Mouse (Mus musculus): Measurements from ENCODE around the gene Ccndbp1. TPM values are rescaled to one million over a fixed set of nuclear protein-coding genes. Genes with fewer than 3 reads are reported as not detected.
A peak's percentile ranks its signal among the peaks of the same experiment; 100 is the strongest.
"Not testable (repeated sequence)": the region's sequence is repeated elsewhere in the genome, so short reads cannot be mapped to it uniquely, and the experiment has no call there.

The Ccndbp1 gene
- polyA plus RNA-seq, 1 experiment from 2014 or later, result 41.6 TPM

- Histone ChIP-seq H3K9me3 (no peaks in the 10 kb centered on the region), H3K36me3 (no peaks in the 10 kb centered on the region), H3K4me1 (no peaks in the 10 kb centered on the region), H3K4me2 (replicated peaks) (peak within 1 kb of the TSS; percentile 72), H3K4me3 (peak within 1 kb of the TSS; percentile 67), H3K27ac (no peak within 1 kb of the TSS), H3K27me3 (0 out of 2 replicates have a peak, but pooled peaks cover 3% of the 10 kb centered on the region), H3K9ac (peak within 1 kb of the TSS; percentile 56)
- 2% methylated on average over 62 of the region's 71 CpGs for WGBS
- peak; percentile 52; the same call in 1 of the 2 replicates for ATAC-seq (ENCODE audit: insufficient number of reproducible peaks, insufficient read depth, low FRiP score, low TSS enrichment)
Observed at GRCm38 (mm10) chr2:120976990-120977925, 30.9 kb upstream of the Ccndbp1 start, which contains the start of gene Tmem62. Gene Tmem62, plus strand, starts transcription at chr2:120977017.

GRCm38 (mm10) chr2:120977926-120978692 is 30.1 kb upstream of the Ccndbp1 start:
- Histone ChIP-seq H3K27ac (no peak overlapping the region), H3K4me3 (peak overlapping the region; percentile 67), H3K4me2 (replicated peaks) (peak overlapping the region; percentile 72), H3K9ac (0 out of 2 replicates have a peak overlapping the region, but pooled peaks have one; percentile 56), H3K27me3 (0 out of 2 replicates have a peak, but pooled peaks cover 3% of the 10 kb centered on the region), H3K36me3 (no peaks in the 10 kb centered on the region), H3K4me1 (no peaks in the 10 kb centered on the region), H3K9me3 (no peaks in the 10 kb centered on the region)
- no peak for ATAC-seq (ENCODE audit: insufficient number of reproducible peaks, insufficient read depth, low FRiP score, low TSS enrichment)
- 79% methylated on average over 8 of the region's 8 CpGs for WGBS

GRCm38 (mm10) chr2:120978693-120979037 is 29.5 kb upstream of the Ccndbp1 start:
- Histone ChIP-seq H3K27me3 (0 out of 2 replicates have a peak, but pooled peaks cover 3% of the 10 kb centered on the region), H3K4me2 (replicated peaks) (no peak overlapping the region), H3K4me1 (no peaks in the 10 kb centered on the region), H3K4me3 (no peak overlapping the region), H3K9ac (no peak overlapping the region), H3K9me3 (no peaks in the 10 kb centered on the region), H3K27ac (no peak overlapping the region), H3K36me3 (no peaks in the 10 kb centered on the region)
- 58% methylated on average over 2 of the region's 2 CpGs for WGBS
- ATAC-seq (ENCODE audit: insufficient number of reproducible peaks, insufficient read depth, low FRiP score, low TSS enrichment), result no peak

GRCm38 (mm10) chr2:120979819-120980218 is 28.4 kb upstream of the Ccndbp1 start:
- ATAC-seq (ENCODE audit: insufficient number of reproducible peaks, insufficient read depth, low FRiP score, low TSS enrichment), result no peak
- Histone ChIP-seq H3K36me3 (no peaks in the 10 kb centered on the region), H3K27ac (no peak overlapping the region), H3K4me3 (no peak overlapping the region), H3K9me3 (no peaks in the 10 kb centered on the region), H3K4me1 (no peaks in the 10 kb centered on the region), H3K4me2 (replicated peaks) (no peak overlapping the region), H3K9ac (no peak overlapping the region), H3K27me3 (0 out of 2 replicates have a peak, but pooled peaks cover 3% of the 10 kb centered on the region)
- WGBS, result 97% methylated on average over 1 of the region's 1 CpGs

- no peaks in the 10 kb centered on the region for H3K4me1 ChIP-seq
- no peak overlapping the region for H3K9ac ChIP-seq
- no peak overlapping the region for H3K27ac ChIP-seq
- no peaks in the 10 kb centered on the region for H3K9me3 ChIP-seq
- H3K4me2 ChIP-seq (replicated peaks), result no peak overlapping the region
- 67% methylated on average over 2 of the region's 2 CpGs for whole genome bisulfite sequencing
- H3K36me3 ChIP-seq, result no peaks in the 10 kb centered on the region
- 0 out of 2 replicates have a peak, but pooled peaks cover 2% of the 10 kb centered on the region for H3K27me3 ChIP-seq
- no peak overlapping the region for H3K4me3 ChIP-seq
- ATAC-seq (ENCODE audit: insufficient number of reproducible peaks, insufficient read depth, low FRiP score, low TSS enrichment), result no peak
Observed at GRCm38 (mm10) chr2:120980861-120981260, 27.3 kb upstream of the Ccndbp1 start.

- H3K9ac ChIP-seq, result no peak overlapping the region
- no peaks in the 10 kb centered on the region for H3K9me3 ChIP-seq
- WGBS, result 15% methylated on average over 2 of the region's 2 CpGs
- H3K4me3 ChIP-seq, result no peak overlapping the region
- no peak overlapping the region for H3K4me2 ChIP-seq (replicated peaks)
- no peaks in the 10 kb centered on the region for H3K27me3 ChIP-seq
- H3K27ac ChIP-seq, result no peak overlapping the region
- no peaks in the 10 kb centered on the region for H3K36me3 ChIP-seq
- no peak for ATAC-seq (ENCODE audit: insufficient number of reproducible peaks, insufficient read depth, low FRiP score, low TSS enrichment)
- H3K4me1 ChIP-seq, result no peaks in the 10 kb centered on the region
Observed at GRCm38 (mm10) chr2:120983611-120984010, 24.6 kb upstream of the Ccndbp1 start.

- Histone ChIP-seq H3K4me1 (no peaks in the 10 kb centered on the region), H3K9ac (no peak overlapping the region), H3K4me2 (replicated peaks) (no peak overlapping the region), H3K27ac (no peak overlapping the region), H3K36me3 (no peaks in the 10 kb centered on the region), H3K4me3 (no peak overlapping the region), H3K27me3 (no peaks in the 10 kb centered on the region), H3K9me3 (no peaks in the 10 kb centered on the region)
- no peak for ATAC-seq (ENCODE audit: insufficient number of reproducible peaks, insufficient read depth, low FRiP score, low TSS enrichment)
- WGBS, result 89% methylated on average over 1 of the region's 1 CpGs
Observed at GRCm38 (mm10) chr2:120985241-120985640, 23.0 kb upstream of the Ccndbp1 start.

GRCm38 (mm10) chr2:120991196-120991595 is 17.0 kb upstream of the Ccndbp1 start:
- H3K4me3 ChIP-seq, result no peak overlapping the region
- WGBS, result 58% methylated on average over 4 of the region's 4 CpGs
- H3K36me3 ChIP-seq, result no peaks in the 10 kb centered on the region
- H3K9me3 ChIP-seq, result no peaks in the 10 kb centered on the region
- ATAC-seq (ENCODE audit: insufficient number of reproducible peaks, insufficient read depth, low FRiP score, low TSS enrichment), result no peak
- H3K27ac ChIP-seq, result no peak overlapping the region
- no peak overlapping the region for H3K9ac ChIP-seq
- H3K27me3 ChIP-seq, result no peaks in the 10 kb centered on the region
- H3K4me2 ChIP-seq (replicated peaks), result no peak overlapping the region
- H3K4me1 ChIP-seq, result no peaks in the 10 kb centered on the region

GRCm38 (mm10) chr2:120996607-120997006 is 11.6 kb upstream of the Ccndbp1 start:
- WGBS, result 81% methylated on average over 1 of the region's 1 CpGs
- not testable (repeated sequence) for H3K9ac ChIP-seq; H3K4me2 ChIP-seq (replicated peaks); ATAC-seq (ENCODE audit: insufficient number of reproducible peaks, insufficient read depth, low FRiP score, low TSS enrichment); H3K36me3 ChIP-seq; H3K27ac ChIP-seq; H3K27me3 ChIP-seq; H3K9me3 ChIP-seq; H3K4me1 ChIP-seq; H3K4me3 ChIP-seq

- 86% methylated on average over 8 of the region's 8 CpGs for WGBS
- no peak for ATAC-seq (ENCODE audit: insufficient number of reproducible peaks, insufficient read depth, low FRiP score, low TSS enrichment)
- Histone ChIP-seq H3K4me1 (no peaks in the 10 kb centered on the region), H3K27me3 (no peaks in the 10 kb centered on the region), H3K4me3 (no peak overlapping the region), H3K27ac (no peak overlapping the region), H3K9ac (no peak overlapping the region), H3K36me3 (no peaks in the 10 kb centered on the region), H3K4me2 (replicated peaks) (no peak overlapping the region), H3K9me3 (no peaks in the 10 kb centered on the region)
Observed at GRCm38 (mm10) chr2:120998863-120999262, 9.3 kb upstream of the Ccndbp1 start.

GRCm38 (mm10) chr2:121003586-121003985 is 4.6 kb upstream of the Ccndbp1 start:
- 73% methylated on average over 2 of the region's 2 CpGs for WGBS
- no peaks in the 10 kb centered on the region for H3K36me3 ChIP-seq
- H3K27ac ChIP-seq, result no peak overlapping the region
- no peak overlapping the region for H3K4me2 ChIP-seq (replicated peaks)
- H3K27me3 ChIP-seq, result no peaks in the 10 kb centered on the region
- no peak overlapping the region for H3K4me3 ChIP-seq
- no peak for ATAC-seq (ENCODE audit: insufficient number of reproducible peaks, insufficient read depth, low FRiP score, low TSS enrichment)
- H3K9me3 ChIP-seq, result no peaks in the 10 kb centered on the region
- no peak overlapping the region for H3K9ac ChIP-seq
- no peaks in the 10 kb centered on the region; the same call in 1 of the 2 replicates for H3K4me1 ChIP-seq
